Mouse (Mus musculus) liver, embryonic 13.5 days (tissue): Measurements from ENCODE around the gene Macrod1. TPM values are rescaled to one million over a fixed set of nuclear protein-coding genes. Genes with fewer than 3 reads are reported as not detected.

Source experiments
- ATAC-seq: fragments of 200-750 bp; cut with Nextera tagmentation; 2 replicates; pipeline ENCODE4 v1.8.0; 2017; ENCODE audit warnings: low read depth, mild to moderate bottlenecking, moderate number of reproducible peaks, moderate library complexity
- DNase-seq: peaks from one replicate; pipeline ENCODE4 v3.0.0; 2022
- H3K27ac ChIP-seq: fragments of 300-500 bp; sonication (generic); 2 replicates; pipeline ENCODE4 v1.5.1; 2015; ENCODE audit warnings: moderate library complexity, mild to moderate bottlenecking, inconsistent platforms
- H3K27me3 ChIP-seq: fragments of 300-500 bp; sonication (generic); 2 replicates; pipeline ENCODE4 v1.6.1; 2015; ENCODE audit warnings: mild to moderate bottlenecking, inconsistent platforms
- H3K36me3 ChIP-seq: fragments of 300-500 bp; sonication (generic); 2 replicates; pipeline ENCODE4 v1.6.1; 2015; ENCODE audit warnings: mild to moderate bottlenecking, inconsistent platforms
- H3K4me1 ChIP-seq: fragments of 300-500 bp; sonication (generic); replicated peaks from 2 replicates; pipeline ENCODE4 v1.6.1; 2015; ENCODE audit warnings: inconsistent platforms
- H3K4me2 ChIP-seq: fragments of 300-500 bp; sonication (generic); 2 replicates; pipeline ENCODE4 v1.6.1; 2015; ENCODE audit warnings: inconsistent platforms, mild to moderate bottlenecking, moderate library complexity
- H3K4me3 ChIP-seq: fragments of 300-500 bp; sonication (generic); replicated peaks from 2 replicates; pipeline ENCODE4 v1.5.1; 2015; ENCODE audit warnings: mild to moderate bottlenecking, inconsistent platforms
- H3K9ac ChIP-seq: fragments of 300-500 bp; sonication (generic); 2 replicates; pipeline ENCODE4 v1.6.1; 2015; ENCODE audit warnings: mild to moderate bottlenecking, inconsistent platforms
- H3K9me3 ChIP-seq: fragments of 300-500 bp; sonication (generic); replicated peaks from 2 replicates; pipeline ENCODE4 v1.6.1; 2016; ENCODE audit warnings: inconsistent platforms
- WGBS: fragments of 180-500 bp; shearing (Covaris S2); methylation state at CpG from one replicate; pipeline ENCODE4 v1.1.7; 2015; ENCODE audit not compliant: insufficient replicate concordance; 5-methylcytosine and 5-hydroxymethylcytosine counted together
- polyA plus RNA-seq: library from polyadenylated mRNA; unstranded; fragments of >200 nt; fragmentation: Nextera tagmentation; extraction: Ambion mirVana; gene quantifications from 2 replicates; pipeline ENCODE4 v1.2.1, GENCODE M21; 2015

The Macrod1 gene
- polyA plus RNA-seq, 1 experiment from 2014 or later, result 3.0 TPM

- Histone ChIP-seq H3K4me1 (peaks cover 7% of the 10 kb centered on the region; the same call in 1 of the 2 replicates), H3K4me2 (no peak overlapping the region), H3K27me3 (peaks cover 89% of the 10 kb centered on the region), H3K9me3 (no peaks in the 10 kb centered on the region), H3K27ac (no peak overlapping the region), H3K36me3 (no peaks in the 10 kb centered on the region), H3K4me3 (no peak overlapping the region), H3K9ac (no peak overlapping the region)
- ATAC-seq (no peak), DNase-seq (no peak)
- WGBS, result 25% methylated on average over 9 of the region's 9 CpGs
These were observed 31.9 kb downstream of the Macrod1 start for GRCm38 (mm10) chr19:7088558-7088957.

- no peak for DNase-seq
- H3K9ac ChIP-seq, result no peak overlapping the region
- peaks cover 7% of the 10 kb centered on the region; the same call in 1 of the 2 replicates for H3K4me1 ChIP-seq
- no peaks in the 10 kb centered on the region for H3K9me3 ChIP-seq
- no peak overlapping the region for H3K4me2 ChIP-seq
- ATAC-seq, result no peak
- peaks cover 85% of the 10 kb centered on the region for H3K27me3 ChIP-seq
- no peaks in the 10 kb centered on the region for H3K36me3 ChIP-seq
- no peak overlapping the region for H3K4me3 ChIP-seq
- 52% methylated on average over 5 of the region's 5 CpGs for whole genome bisulfite sequencing
- no peak overlapping the region for H3K27ac ChIP-seq
These were observed 32.4 kb downstream of the Macrod1 start for GRCm38 (mm10) chr19:7089050-7089449.

- Histone ChIP-seq H3K9ac (no peak overlapping the region), H3K27me3 (peaks cover 78% of the 10 kb centered on the region), H3K4me3 (no peak overlapping the region), H3K36me3 (no peaks in the 10 kb centered on the region), H3K9me3 (no peaks in the 10 kb centered on the region), H3K4me1 (peaks cover 7% of the 10 kb centered on the region; the same call in 1 of the 2 replicates), H3K27ac (no peak overlapping the region), H3K4me2 (no peak overlapping the region)
- 22% methylated on average over 7 of the region's 7 CpGs for WGBS
- ATAC-seq (peak; percentile 60), DNase-seq (no peak)
These were observed 33.2 kb downstream of the Macrod1 start for GRCm38 (mm10) chr19:7089842-7090251.

GRCm38 (mm10) chr19:7090369-7091064, 33.9 kb downstream of the Macrod1 start:
- Histone ChIP-seq H3K4me3 (no peak overlapping the region), H3K9ac (no peak overlapping the region), H3K36me3 (no peaks in the 10 kb centered on the region), H3K27ac (no peak overlapping the region), H3K27me3 (peaks cover 78% of the 10 kb centered on the region), H3K4me2 (no peak overlapping the region), H3K4me1 (peaks cover 6% of the 10 kb centered on the region; the same call in 1 of the 2 replicates), H3K9me3 (no peaks in the 10 kb centered on the region)
- no peak for ATAC-seq
- DNase-seq, result no peak
- 48% methylated on average over 10 of the region's 10 CpGs for WGBS

DNA sequence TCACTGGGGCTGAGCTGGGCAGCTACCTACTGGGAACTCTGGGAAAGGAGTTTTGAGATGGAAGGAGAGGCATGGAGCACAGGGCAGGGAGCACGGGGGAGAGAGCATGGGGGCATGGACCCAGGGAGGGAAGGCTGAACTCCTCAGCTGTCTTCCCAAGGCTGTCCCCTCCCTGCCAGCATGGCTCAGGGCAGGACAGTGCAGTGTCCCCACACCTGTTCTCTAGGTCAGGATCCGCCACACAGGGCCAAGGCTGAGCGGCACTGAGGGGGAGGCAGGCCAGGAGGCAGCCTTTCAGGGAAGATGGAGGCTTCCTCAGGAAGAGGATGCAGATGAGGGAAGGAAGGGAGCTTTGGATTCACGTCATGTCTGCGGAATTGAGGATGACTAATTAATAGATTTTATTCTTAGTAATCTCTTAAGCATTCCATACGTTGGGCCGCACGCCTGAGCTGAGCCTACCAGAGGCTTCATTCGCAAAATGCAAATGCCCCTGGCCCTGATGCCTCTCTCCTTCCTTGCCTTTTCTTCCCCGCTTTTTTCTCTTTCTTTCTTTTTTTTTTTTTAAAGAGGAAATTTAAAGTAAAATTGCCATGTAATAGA, 34.9 kb downstream of the Macrod1 start:
- no peaks in the 10 kb centered on the region for H3K36me3 ChIP-seq
- H3K4me3 ChIP-seq, result no peak overlapping the region
- ATAC-seq (no peak), DNase-seq (no peak)
- H3K27ac ChIP-seq, result no peak overlapping the region
- peaks cover 79% of the 10 kb centered on the region for H3K27me3 ChIP-seq
- H3K4me2 ChIP-seq, result no peak overlapping the region
- peaks cover 4% of the 10 kb centered on the region; the same call in 1 of the 2 replicates for H3K4me1 ChIP-seq
- whole genome bisulfite sequencing, result 60% methylated on average over 10 of the region's 10 CpGs
- H3K9ac ChIP-seq, result no peak overlapping the region
- no peaks in the 10 kb centered on the region for H3K9me3 ChIP-seq

GRCm38 (mm10) chr19:7092756-7093155, 36.1 kb downstream of the Macrod1 start:
- Histone ChIP-seq H3K4me1 (peaks cover 4% of the 10 kb centered on the region), H3K27ac (no peak overlapping the region), H3K27me3 (peaks cover 78% of the 10 kb centered on the region), H3K9ac (no peak overlapping the region), H3K4me3 (no peak overlapping the region), H3K36me3 (no peaks in the 10 kb centered on the region), H3K9me3 (no peaks in the 10 kb centered on the region), H3K4me2 (no peak overlapping the region)
- WGBS, result 53% methylated on average over 5 of the region's 5 CpGs
- DNase-seq, result no peak
- ATAC-seq, result no peak

DNA sequence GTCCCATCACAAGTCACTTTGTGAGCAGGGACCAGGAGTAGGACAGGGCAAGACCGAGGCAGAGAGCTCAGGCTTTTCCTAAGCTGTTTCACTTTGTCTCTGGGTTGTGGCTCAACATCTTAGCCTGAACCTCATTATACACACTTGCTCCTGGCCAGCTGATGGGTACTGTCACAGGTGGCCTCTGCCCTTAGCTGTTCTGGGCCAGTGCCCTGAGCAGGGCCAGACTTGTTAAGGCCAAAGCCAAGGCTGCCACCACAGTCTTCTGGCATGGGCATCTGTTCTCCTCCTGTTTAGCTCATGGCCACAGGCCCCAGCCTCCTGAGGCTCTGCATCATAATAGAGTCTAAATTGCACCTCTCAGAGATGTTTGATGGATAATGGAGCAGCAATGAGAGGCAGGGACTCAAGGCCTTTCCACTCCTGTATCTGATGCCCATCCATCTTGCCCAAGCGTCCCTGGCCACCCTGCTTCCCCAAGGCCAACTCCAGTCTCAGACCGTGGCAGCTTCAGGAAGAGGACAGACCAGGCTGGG, 43.1 kb downstream of the Macrod1 start:
- Histone ChIP-seq H3K9ac (no peak overlapping the region), H3K27ac (no peak overlapping the region), H3K36me3 (no peaks in the 10 kb centered on the region), H3K27me3 (peaks cover 37% of the 10 kb centered on the region), H3K9me3 (no peaks in the 10 kb centered on the region), H3K4me2 (no peak overlapping the region), H3K4me1 (peaks cover 20% of the 10 kb centered on the region), H3K4me3 (no peak overlapping the region)
- no peak for DNase-seq
- no peak for ATAC-seq
- WGBS, result 57% methylated on average over 3 of the region's 3 CpGs

DNA sequence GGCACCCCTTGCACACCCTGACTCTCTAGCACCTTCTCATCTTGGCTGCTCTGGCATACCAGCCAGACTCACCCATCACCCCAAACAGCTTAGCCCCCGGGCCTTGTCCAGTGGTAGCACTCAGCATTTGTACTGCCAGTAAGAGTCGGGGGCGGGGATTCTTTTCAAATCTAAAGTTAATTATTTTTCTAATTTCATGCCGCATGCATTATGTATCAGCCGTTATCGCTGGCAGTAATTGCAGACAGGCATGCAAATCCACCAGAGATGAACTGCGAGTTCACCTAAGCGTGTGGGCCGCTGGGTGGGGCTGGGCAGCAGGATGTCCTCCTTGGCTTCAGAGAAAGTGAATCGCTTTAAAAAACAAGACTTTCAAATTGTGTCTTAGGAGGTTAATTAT, 45.4 kb downstream of the Macrod1 start:
- Histone ChIP-seq H3K27me3 (peaks cover 14% of the 10 kb centered on the region), H3K9me3 (no peaks in the 10 kb centered on the region), H3K4me3 (no peak overlapping the region), H3K27ac (no peak overlapping the region), H3K36me3 (no peaks in the 10 kb centered on the region), H3K9ac (no peak overlapping the region), H3K4me2 (no peak overlapping the region), H3K4me1 (peaks cover 20% of the 10 kb centered on the region)
- DNase-seq (no peak), ATAC-seq (no peak)
- WGBS, result 81% methylated on average over 10 of the region's 10 CpGs

GRCm38 (mm10) chr19:7103349-7103992, 46.9 kb downstream of the Macrod1 start:
- H3K36me3 ChIP-seq, result no peaks in the 10 kb centered on the region
- DNase-seq (no peak), ATAC-seq (no peak)
- H3K27me3 ChIP-seq, result peaks cover 3% of the 10 kb centered on the region; the same call in 1 of the 2 replicates
- H3K4me1 ChIP-seq, result peaks cover 20% of the 10 kb centered on the region
- 77% methylated on average over 4 of the region's 4 CpGs for WGBS
- H3K27ac ChIP-seq, result no peak overlapping the region; the same call in 1 of the 2 replicates
- no peak overlapping the region for H3K4me2 ChIP-seq
- H3K9me3 ChIP-seq, result no peaks in the 10 kb centered on the region
- H3K9ac ChIP-seq, result no peak overlapping the region
- no peak overlapping the region for H3K4me3 ChIP-seq

DNA sequence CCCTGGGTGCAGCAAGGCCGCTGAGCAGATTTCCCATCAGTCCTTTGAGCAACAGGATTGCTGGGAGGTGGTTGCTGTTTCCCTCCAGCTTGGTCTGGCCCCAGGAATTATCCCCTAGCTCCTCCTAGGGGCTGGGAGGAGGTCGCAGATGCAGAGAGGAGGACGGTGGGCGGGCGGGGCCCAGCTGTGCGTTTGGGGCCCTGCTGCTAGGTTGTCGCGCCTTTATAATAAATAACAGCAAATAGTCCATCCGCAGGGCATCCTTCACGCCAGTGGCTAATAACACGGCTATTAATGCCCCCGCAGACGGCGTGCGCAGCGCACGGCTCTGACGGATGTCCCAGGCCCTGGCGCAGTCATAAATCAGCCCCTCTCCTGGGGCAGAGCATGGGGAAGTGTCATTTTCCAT, 47.4 kb downstream of the Macrod1 start:
- no peak overlapping the region for H3K4me2 ChIP-seq

GRCm38 (mm10) chr19:7105544-7105943, 48.9 kb downstream of the Macrod1 start, which contains the start of gene Flrt1:
Flrt1 (minus strand) TSS chr19:7105729.
- no peak for DNase-seq
- H3K9ac ChIP-seq, result no peak within 1 kb of the TSS; the same call in 1 of the 2 replicates
- no peak for ATAC-seq
- no peak within 1 kb of the TSS for H3K4me3 ChIP-seq
- H3K9me3 ChIP-seq, result no peaks in the 10 kb centered on the region
- H3K27ac ChIP-seq, result no peak within 1 kb of the TSS
- peaks cover 27% of the 10 kb centered on the region for H3K4me1 ChIP-seq
- 72% methylated on average over 9 of the region's 9 CpGs for WGBS
- H3K4me2 ChIP-seq, result no peak within 1 kb of the TSS
- H3K27me3 ChIP-seq, result peaks cover 4% of the 10 kb centered on the region
- no peaks in the 10 kb centered on the region for H3K36me3 ChIP-seq

More for the DNA sequence above, 47.4 kb downstream of the Macrod1 start:
- H3K27me3 ChIP-seq, result peaks cover 3% of the 10 kb centered on the region; the same call in 1 of the 2 replicates
- H3K9ac ChIP-seq, result no peak overlapping the region
- no peaks in the 10 kb centered on the region for H3K36me3 ChIP-seq
- DNase-seq (no peak), ATAC-seq (no peak)
- no peak overlapping the region; the same call in 1 of the 2 replicates for H3K27ac ChIP-seq
- peaks cover 20% of the 10 kb centered on the region for H3K4me1 ChIP-seq
- WGBS, result 37% methylated on average over 19 of the region's 19 CpGs
- no peak overlapping the region for H3K4me3 ChIP-seq
- no peaks in the 10 kb centered on the region for H3K9me3 ChIP-seq
